Mouse (Mus musculus): ENCODE data around the gene Ap3d1.

The Ap3d1 gene

DNA sequence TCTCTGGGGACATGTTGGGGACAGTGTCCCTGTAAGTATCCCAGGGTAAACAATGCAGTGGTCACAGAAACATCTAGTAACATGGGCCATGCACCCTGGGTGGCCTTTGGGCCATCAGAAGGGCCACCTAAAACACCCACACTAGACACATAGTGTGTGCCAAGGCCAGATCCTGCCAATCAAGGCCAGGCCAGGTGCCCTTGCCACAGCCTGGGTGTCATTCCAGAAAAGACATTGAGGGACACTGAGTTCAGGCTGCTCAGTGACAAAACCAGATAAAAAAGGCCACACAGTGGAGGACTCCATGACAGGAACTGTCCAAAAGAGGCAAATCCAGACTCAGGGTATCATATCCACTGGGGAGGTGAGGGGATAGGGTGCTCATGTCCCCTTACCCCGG is 58.4 kb downstream of the Ap3d1 start:
- no peak for DNase-seq (ENCODE audit: low read depth, low spot score)

DNA sequence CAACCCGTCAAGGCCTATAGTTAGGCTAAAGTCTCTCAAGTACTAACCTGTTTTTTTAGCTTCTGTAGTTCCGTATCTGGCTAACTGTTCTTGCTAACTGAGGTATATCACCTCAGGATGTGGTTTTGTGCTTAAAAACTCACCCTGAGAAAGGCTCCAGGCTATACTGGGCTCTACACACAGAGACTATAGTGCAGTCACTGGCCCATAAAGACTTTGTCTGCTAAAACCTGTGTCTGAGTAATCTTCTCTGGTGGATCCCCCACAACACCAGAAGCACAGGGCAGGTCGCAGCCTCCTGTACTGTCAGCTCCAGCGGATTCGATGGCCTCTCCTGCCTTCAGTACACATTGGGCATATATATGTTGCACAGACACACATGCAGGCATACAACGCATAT is 60.1 kb downstream of the Ap3d1 start:
- no peak for DNase-seq (ENCODE audit: low read depth, low spot score)

DNA sequence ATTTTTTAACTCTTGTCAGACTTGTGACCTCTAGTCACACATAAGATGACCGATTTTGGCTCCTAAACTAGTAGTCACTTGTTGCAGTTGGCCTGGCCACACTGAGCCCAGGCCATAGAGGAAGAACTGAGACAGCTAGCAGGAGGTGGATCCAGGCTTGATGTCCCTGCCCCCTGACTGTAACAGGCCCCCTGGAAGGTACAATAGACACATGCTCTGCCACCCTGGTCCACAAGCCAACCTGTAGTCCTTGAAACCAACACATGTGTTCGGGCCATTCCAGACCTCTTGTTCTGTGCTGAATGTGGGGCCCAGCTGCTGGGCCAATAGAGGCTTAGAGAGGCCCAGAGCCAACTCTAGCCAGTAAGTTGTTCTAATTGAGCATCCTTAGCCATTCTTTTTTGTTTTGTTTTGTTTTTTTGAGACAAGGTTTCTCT is 61.8 kb downstream of the Ap3d1 start:
- DNase-seq (ENCODE audit: low read depth, low spot score): no peak

DNA sequence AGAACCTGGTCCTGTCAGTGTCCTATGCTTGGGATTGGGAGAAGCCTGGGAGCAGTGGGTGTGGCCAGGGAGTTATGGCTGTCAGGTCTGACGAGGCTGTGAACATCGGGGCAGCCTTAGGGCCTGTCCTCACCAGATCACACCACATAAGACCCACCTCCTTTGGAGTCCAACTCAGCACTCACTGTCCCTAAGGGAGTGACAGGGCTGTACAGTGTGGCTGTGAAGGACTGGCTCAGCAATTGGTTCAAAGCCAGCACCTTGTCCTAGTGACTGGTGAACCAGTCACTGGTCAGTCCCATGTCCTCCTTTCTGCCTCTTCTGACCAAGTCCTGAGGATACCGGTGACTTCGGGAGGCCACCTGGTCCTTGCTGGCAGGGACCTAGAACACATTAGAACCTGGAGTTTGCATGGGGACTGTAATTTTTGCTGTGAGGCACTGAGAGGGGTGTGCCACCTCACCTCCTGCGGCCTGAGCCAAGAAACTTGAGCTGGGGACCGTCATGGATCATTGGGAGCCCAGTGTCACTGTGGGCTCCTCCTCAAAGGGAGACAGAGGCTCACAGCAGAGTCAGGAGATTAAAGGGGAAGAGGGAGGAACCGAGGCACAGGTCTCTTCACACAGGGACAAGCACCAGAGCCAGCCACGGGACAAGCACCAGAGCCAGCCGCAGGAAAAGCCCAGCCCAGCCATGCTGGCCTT is 62.4 kb downstream of the Ap3d1 start:
- no peak for DNase-seq (ENCODE audit: low read depth, low spot score)

DNA sequence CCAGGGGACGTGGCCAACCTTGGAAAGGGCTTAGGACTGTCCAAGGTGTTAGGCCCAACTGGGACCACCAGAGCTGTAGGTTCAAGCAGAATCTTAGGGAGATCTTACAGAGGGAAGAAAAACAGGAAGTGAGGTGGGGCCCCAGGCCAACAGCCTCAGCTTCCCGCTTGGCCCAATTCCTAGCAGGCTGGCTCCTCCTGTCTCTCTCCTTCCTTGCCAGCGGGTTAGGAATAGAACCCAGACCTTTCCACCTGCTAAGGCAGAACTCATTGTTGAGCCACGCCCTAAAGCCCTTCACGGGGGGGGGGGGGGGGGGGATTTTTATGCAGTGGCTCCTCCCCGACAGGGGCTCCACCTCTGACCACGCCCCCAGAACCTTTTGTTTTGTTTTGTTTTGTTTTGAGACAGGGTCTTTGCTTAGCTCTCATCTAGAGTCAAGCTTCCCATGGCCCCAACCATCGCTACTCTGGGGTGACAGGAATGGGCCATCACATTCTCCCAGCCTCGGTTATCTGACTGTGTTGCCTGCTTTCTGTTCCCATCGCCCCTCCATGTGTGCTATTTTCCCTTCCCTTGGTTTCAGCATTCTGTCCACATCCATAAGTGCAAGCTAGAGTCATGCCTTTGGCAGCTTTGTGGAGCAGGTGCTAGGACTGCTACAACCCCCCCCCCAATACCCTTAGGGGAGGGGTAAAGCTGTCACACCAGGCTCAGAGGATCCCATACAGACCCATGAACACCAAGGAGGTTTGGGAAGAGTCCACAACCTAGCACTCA is 63.3 kb downstream of the Ap3d1 start:
- DNase-seq (ENCODE audit: low read depth, low spot score): no peak

DNA sequence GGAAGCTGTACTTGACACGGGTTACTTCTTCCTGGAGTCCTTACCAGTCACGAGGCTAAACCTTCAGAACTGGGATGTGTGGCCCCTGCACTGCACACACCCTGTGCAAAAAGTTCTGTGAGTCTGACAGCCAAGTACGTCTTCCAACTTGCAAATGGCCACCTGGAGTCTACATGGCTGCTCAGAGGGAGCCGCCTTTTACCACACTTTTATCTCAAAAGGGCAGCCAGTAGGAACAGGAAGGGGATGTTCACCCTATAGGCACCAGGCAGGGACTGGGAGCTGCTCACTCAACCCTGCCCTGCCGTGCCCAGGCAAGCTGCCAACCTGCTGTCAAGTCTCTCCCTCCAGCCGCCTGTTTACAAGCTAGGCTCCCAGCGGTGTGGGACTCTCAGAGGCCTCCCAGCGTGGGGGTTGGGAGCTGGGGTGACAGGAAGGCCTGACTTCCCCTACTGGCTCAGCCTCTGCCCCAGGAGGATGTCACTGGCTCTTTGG is 64.1 kb downstream of the Ap3d1 start, which contains the start of gene Mknk2:
TSS of gene Mknk2 (minus strand) at position 171 of the 495 bp plus-strand sequence.
- no peak for DNase-seq (ENCODE audit: low read depth, low spot score)

DNA sequence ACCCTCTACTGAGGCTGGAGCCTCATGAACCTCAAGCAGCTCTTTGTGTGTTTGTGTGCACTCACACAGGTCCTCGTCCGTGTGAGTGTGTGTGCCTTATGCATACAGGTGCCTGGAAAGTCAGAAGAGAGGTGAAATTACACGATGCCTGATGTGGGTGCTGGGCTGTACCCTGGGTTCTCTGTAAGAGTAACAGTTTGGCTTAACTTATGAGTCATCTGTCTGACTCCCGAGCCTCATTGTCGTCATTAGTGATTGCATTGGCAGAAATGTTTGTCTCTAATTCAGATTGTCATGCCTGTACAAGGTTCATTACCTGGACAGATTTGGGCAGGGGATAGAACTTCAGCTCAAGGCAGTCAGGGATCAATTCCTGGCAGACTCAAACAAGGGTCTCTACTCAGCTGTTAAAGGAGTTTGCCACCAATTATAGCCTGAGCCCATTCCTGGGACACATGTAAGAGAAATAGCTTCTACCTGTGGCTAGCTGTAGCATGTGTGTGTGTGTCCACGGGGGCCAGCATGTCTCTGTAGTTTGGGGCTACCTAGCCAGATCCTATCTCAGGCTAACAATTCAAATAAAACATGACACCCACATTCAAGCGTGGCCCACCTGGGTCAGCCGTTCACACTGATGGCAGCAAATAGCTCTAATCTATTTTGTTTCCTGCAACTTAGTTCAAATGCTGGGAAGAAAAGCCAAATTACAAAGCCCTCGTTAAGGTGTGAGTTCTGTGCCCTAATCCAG is 64.8 kb downstream of the Ap3d1 start:
- DNase-seq (ENCODE audit: low read depth, low spot score): no peak

DNA sequence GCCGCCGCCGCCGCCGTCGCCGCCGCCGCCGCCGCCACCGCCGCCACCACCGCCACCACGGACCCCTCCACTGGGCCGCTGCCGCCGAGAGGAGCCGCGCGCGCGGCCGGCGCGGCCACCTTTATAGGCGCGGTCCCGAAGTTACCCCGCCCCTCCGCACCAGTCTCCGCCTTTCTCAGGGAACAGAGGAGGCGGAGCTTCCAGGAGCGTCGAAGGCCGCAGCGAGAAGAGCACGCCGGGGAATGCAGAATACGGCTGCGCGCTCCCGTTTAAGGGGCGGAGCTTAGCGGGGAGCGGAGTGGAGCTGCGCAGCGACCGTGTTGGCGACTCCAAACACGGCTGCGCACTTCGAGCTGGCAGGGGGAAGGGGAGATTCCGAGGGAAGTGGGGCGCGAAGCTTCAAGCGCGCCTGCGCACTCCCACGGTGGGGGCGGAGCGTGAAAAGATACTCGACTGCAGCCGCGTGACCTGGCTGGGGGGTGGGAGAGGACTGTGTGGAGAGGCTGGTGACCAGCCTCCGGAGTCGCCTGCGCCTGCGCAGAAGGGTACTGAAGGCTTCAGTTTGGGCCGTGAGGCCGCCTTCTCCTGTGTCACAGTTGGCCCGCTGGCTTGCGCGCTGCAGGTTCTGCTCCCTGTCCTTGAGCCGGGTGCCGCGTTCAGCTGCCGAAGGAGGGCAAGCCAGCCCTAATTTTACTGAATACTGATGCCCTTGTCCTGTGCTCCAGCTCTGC is 65.7 kb downstream of the Ap3d1 start:
- DNase-seq (ENCODE audit: low read depth, low spot score): peak; percentile 98

DNA sequence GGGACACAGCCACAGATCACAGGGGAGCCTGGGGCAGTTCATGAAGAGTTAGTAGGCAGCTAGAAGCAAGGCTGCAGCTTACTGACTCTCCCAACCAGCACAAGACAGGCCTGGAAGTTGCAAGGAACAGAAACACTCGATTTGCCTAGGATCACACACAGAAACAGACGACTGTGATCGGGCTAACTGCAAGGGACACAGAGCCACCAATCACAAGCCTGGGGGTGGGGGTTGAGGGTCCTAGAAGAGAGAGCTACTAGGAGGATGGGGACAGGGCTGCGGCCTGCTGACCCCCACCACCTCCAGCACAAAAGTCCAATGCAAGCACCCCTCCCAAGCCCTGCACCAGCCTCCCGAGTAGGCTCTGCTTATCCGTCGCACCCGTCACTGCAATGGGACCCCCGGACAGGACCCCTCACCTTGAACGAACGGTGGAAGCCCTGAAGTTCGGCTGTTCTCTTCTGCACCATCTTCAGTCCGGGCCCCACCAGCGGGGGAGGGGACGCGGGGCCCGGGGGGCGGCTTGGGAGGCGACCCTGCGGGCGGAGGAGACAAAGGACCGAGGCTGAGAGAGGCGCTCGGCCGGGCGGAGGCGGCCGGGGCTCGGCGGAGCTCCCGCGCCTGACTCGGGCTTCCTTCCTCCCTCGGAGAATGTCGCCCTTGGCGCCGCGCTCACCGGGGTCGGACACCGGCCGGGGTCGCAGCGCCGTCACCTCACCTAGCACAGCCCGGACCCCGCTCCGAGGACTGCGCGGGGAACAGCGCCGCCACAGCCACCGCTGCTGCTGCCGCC is 66.5 kb downstream of the Ap3d1 start:
- no peak for DNase-seq (ENCODE audit: low read depth, low spot score)

DNA sequence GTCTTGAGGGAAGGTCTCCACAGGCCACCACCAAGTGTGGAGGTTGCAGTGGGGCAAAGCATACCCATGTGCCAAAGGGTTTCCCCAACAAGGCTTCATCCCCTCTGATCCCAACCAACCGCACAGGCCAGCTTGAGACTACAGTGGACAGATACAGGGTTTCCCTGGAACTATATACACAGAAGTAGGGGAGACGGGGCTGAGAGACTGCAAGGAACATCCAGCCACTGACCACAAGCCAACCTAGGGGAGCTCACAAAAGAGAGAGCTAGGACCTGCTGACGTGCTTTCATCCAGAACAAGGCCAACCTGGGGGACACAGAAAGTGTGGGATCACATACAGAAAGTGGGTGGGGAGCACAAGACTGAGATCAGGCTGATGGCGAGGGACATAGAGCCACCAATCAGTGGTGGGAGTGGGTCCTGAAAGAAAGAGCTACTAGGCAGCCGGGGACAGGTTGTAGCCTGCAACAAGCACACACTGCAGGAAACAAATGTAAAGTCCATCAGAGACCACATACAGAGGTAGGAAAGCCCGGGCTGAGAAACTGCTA is 67.1 kb downstream of the Ap3d1 start:
- DNase-seq (ENCODE audit: low read depth, low spot score): no peak

DNA sequence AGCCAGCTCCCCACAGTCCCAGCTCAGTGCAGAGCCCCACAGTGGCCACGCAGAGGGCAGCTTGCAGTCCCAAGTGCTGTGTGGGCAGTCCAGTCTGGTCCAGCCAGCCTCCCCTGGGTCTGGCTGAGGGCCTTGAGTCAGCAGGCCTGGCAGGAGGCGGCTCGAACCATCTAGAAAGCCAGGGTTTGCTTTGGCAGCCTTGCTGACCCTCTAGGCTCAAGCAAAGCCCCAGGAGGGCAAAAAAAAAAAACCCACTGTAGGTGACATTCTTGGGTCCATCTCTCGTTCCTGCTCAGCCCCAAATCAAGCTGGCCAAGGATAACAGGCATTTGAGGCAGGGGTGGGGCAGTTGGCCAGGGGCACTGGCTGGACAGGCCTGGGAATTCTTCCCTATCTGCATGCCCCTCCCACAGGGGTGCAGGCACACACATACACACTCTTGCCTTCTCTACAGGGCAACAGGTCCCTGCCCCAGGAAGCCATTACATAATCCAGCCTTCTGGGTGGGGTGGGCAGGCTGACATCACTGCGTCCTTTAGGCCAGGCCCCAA is 67.8 kb downstream of the Ap3d1 start:
- DNase-seq (ENCODE audit: low read depth, low spot score): no peak

DNA sequence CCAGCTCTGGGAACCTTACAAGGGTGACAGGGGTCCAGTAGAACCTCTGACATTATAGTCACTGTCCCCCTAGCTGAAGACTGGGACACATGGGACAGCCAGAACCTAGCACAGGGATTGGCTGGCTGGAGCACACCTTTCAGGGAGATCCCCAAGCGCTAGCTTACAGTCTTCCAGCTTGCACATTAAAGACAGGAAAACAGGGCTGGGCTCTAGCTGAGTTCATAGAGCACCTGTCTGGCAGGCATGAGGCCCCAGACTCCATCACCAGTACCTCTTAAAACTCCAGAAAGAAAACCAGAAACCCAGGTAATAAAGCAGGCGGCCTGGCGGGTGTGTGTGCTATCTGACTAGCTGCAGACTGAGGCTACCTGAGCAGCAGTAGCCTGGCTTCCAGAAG is 68.4 kb downstream of the Ap3d1 start:
- DNase-seq (ENCODE audit: low read depth, low spot score): no peak

DNA sequence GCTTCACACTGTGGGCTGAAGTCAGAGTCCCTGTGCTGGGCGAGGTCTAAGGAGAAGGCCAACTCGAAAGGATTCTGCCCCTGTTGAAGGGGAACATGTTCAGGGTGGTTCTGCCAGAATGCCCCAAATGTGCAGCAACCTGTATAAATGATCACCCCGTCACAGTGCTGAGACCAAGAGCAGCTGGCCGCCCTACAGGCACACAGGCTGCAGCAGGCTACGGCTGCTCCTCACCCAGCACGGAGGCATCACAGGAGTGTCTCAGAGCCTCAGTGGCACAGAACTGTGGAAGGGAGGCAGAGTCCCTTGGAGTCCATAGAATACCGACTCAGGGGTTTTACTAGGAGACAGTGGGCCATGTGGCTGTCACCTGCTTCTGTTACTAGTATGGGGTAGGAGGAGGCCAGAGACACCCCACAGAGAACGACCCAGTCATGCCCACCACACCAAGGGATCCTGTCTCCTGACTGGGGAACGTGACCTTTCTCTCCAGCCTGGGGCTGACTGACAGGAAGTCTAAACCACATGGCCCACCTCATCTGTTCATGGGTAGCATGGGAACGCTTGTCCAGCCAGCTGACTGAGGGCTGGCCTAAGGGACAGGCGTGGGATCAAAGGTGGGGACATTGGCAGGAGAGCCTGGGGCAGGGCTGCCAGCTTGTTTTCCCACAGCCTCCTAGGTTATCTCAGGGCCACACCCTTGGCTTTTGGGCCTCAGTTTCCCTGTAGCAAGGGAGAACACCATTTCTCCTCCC is 70.0 kb downstream of the Ap3d1 start:
- no peak for DNase-seq (ENCODE audit: low read depth, low spot score)

DNA sequence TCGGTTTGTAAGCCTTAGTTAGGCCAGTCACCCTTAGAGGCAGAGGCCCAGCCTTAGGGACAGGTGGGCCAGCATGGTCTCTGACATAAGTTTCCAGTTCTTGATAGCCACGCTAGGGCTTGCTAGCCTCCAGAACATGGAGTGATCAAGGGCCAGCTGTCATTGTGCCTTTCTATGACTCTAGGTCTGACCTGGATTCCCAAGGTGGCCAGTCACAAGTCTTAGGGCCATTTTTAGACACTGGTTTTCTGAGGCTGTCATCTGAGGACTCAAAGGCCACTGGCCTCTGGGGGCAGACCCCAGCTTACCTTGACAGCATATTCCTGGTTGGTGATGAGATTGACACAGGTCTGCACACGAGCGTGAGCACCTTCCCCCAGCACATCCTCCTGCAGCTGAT is 70.8 kb downstream of the Ap3d1 start:
- DNase-seq (ENCODE audit: low read depth, low spot score): no peak

DNA sequence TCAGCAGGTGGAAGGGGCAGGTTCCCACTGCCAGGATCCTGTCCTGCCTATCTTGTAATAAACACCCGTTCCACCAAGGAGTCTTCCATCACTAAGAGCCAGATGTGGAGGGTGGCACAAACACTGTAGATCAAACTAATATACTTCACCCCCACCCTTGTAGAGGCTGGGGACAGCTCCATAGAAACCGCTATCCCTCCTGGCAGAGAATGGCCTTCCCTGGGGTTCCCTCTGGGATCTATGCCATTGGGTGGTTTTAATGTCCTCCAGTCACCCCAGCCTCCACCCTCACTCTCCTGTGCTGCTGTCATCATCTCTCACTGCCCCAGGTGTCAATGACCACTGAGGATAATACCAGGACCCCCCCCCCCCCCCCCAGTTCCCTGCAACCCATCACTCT is 71.5 kb downstream of the Ap3d1 start:
- DNase-seq (ENCODE audit: low read depth, low spot score): no peak

DNA sequence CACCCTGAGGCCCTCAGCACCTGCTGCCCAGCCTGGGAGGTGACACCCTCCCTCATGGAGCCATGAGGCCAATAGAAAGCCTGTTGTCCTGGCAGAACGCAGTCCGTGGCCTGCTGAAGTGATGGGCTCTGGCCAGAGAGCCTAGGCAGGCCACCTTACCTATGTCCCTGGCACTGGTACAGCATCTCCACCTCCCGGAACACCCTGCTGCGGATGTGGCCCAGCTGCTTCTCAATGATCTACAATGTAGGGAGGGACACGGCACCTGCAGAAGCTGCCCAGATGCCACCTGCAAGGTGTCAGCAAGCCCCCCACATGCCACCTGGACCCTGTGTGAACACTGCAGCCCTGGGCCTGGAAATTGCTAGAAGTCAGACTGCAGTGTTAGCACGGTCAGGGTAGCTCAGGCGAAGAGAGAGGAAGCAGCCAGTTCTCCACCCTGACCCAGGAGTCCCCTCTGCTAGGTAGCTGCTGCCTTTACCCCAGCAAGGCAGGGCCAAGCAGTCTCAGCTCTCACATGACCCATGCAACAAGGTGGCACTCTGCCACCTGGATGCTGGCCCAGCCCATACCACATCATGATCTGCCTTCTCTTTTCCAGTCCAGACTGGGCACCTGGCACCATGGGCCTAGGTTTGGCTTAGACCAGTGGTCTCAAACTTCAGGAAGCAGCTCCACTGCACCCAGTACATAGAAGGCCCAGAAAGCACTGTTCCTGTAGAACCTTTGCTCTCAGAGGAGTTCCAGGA is 72.2 kb downstream of the Ap3d1 start:
- DNase-seq (ENCODE audit: low read depth, low spot score): no peak

DNA sequence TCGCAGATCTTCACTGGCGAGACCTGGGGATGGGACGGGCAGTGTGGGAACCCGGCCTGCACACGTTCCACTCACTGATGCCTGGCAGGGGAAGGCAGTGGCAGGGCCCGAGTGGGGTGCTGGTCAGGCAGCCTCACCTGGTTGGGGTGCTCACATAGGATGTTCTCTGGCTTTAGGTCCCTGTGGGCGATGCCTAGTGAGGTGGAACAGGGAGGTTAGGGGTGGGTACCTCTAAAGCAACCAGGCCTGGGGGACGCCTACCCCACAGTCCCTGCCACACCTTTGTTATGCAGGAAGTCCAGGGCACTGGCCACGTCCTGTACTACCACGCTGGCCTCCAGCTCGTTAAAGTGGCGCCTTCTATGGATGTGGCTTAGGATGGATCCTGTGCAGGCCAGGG is 73.0 kb downstream of the Ap3d1 start:
- DNase-seq (ENCODE audit: low read depth, low spot score): no peak

DNA sequence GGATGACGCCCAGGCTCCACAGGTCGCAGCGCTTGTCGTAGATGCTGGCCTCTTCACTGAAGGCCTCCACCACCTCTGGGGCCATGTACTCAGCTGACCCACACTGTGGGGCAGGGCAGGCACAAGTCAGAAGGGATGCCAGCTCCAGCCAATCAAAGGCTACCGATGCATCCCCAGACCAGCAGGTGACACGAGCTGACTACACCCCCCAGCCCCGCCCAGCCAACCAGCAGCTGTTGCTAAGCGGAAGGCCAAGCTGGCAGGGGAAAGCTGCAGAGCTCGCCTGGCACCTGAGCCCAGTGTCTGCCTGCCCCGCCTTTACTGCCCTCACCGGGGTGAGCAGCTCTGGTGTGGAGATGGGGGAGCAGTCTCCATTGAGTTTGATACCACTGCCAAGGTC is 73.5 kb downstream of the Ap3d1 start:
- DNase-seq (ENCODE audit: low read depth, low spot score): no peak
